Mouse (Mus musculus) left cerebral cortex, adult 9 months (tissue): ENCODE measurements at regions not wholly inside any gene's neighbourhood (a gene's known extent, or its start where the extent isn't known, plus 50 kb on each side); places are given as distances from the start of the nearest gene placed in this dataset.

ENCODE experiments used
- DNase-seq, 2 experiments: peaks; one replicate each; pipeline ENCODE4 v3.0.0; 2022; ENCODE audit warnings: low spot score in 2 of 2

- DNase-seq = no peak
Measured at GRCm38 (mm10) chr8:80422190-80422589, 71.4 kb upstream of the Gypa start.

GRCm38 (mm10) chr8:80416121-80416520, 77.5 kb upstream of the Gypa start:
- DNase-seq = no peak

- no peak for DNase-seq
Measured at GRCm38 (mm10) chr8:80399594-80400207, 93.9 kb upstream of the Gypa start.

- no peak for DNase-seq
Measured at GRCm38 (mm10) chr8:80395010-80395409, 98.6 kb upstream of the Gypa start.

- DNase-seq = no peak
Measured at GRCm38 (mm10) chr8:80393111-80393510, 100.5 kb upstream of the Gypa start.

- DNase-seq = no peak
Measured at GRCm38 (mm10) chr8:80369221-80369620, 124.4 kb upstream of the Gypa start.

GRCm38 (mm10) chr8:80364059-80364458, 129.5 kb upstream of the Gypa start:
- DNase-seq = no peak

- no peak for DNase-seq
Measured at GRCm38 (mm10) chr8:80343299-80343698, 150.3 kb upstream of the Gypa start.

GRCm38 (mm10) chr8:80337872-80338271, 155.7 kb upstream of the Gypa start:
- DNase-seq = no peak

- DNase-seq = no peak
Measured at GRCm38 (mm10) chr8:80328676-80329075, 164.9 kb upstream of the Gypa start.

GRCm38 (mm10) chr8:80325859-80326258, 167.7 kb upstream of the Gypa start:
- DNase-seq = no peak

- peak in 1 of 2 experiments; percentile 10 for DNase-seq
Measured at GRCm38 (mm10) chr8:80325132-80325531, 168.4 kb upstream of the Gypa start.

- no peak for DNase-seq
Measured at GRCm38 (mm10) chr8:80318231-80318870, 175.2 kb upstream of the Gypa start.

- peak in 1 of 2 experiments; percentile 13 for DNase-seq
Measured at GRCm38 (mm10) chr8:80315371-80315770, 178.2 kb upstream of the Gypa start.

GRCm38 (mm10) chr8:80314826-80315225, 178.8 kb upstream of the Gypa start:
- peak in 1 of 2 experiments; percentile 21 for DNase-seq

- no peak for DNase-seq
Measured at GRCm38 (mm10) chr8:80313883-80314635, 179.5 kb upstream of the Gypa start.

GRCm38 (mm10) chr8:80307761-80308160, 185.8 kb upstream of the Gypa start:
- no peak for DNase-seq

GRCm38 (mm10) chr8:80298596-80298995, 195.0 kb upstream of the Gypa start:
- no peak for DNase-seq

GRCm38 (mm10) chr8:80290311-80290710, 203.3 kb upstream of the Gypa start:
- DNase-seq = no peak

- DNase-seq = no peak
Measured at GRCm38 (mm10) chr8:80289282-80289681, 204.3 kb upstream of the Gypa start.

- no peak for DNase-seq
Measured at GRCm38 (mm10) chr8:80268910-80269460, 211.2 kb upstream of the Hhip start.

GRCm38 (mm10) chr8:80264915-80265314, 207.1 kb upstream of the Hhip start:
- no peak for DNase-seq
